Mouse (Mus musculus): ENCODE results near the gene Olfr829. TPM values are rescaled to one million over a fixed set of nuclear protein-coding genes. Genes with fewer than 3 reads are reported as not detected.
"Not testable (repeated sequence)": the region's sequence is repeated elsewhere in the genome, so short reads cannot be mapped to it uniquely, and the experiment has no call there.

The Olfr829 gene
- total RNA-seq (2015) (not detected in 2 replicates), total RNA-seq (2017) (not detected in 2 replicates)

DNA sequence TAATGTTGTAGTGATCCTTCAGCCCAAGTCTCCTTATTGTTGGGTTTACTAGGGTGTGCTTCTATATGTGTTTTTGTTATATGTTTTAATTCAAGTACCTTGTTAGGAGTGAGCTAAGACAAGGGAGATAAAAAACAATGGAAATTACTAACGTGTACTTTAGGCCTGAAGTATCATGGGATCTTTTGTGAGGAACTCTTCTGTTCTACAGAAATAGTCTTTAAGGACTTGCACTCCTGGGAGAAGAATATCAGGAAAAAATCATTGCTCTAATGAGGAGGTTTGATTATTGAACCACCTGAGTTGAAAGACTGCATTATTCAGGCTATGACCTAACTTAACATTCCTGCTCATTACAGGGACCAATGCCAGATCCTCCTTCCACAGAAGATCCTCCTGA, at the start of gene Olfr829:
Gene Olfr829, plus strand, starts transcription at position 301 of the 400 bp plus-strand sequence.
- ATAC-seq (replicated peaks; ENCODE audit: poor library complexity) = no peak

- no peak for ATAC-seq (replicated peaks; ENCODE audit: poor library complexity)
These were observed 35.3 kb upstream of the Olfr829 start, which contains the start of gene Olfr828 for GRCm38 (mm10) chr9:18819426-18819825. TSS of gene Olfr828 (minus strand) at chr9:18819526.

DNA sequence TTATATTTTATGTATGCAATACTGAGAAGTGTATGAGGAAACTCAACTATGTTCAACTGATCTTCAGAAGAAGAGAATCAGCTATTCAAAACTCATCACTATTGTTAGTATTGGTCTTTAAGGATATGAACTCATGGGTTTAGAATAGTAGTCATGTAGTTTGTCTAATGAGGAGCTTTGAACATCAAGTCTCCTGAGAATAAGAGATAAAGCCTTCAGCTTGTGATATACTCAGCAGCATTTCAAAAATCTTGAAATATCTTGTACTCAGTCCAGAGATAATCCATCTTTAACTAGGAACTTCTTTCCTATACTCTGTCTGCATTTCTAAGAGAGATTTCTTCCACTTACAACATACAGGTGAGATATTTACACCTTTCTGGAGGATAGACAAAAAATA, 19.7 kb downstream of the Olfr829 start, which contains the start of gene Olfr830:
Gene Olfr830, plus strand, starts transcription at position 301 of the 400 bp plus-strand sequence.
- no peak for ATAC-seq (replicated peaks; ENCODE audit: poor library complexity)

DNA sequence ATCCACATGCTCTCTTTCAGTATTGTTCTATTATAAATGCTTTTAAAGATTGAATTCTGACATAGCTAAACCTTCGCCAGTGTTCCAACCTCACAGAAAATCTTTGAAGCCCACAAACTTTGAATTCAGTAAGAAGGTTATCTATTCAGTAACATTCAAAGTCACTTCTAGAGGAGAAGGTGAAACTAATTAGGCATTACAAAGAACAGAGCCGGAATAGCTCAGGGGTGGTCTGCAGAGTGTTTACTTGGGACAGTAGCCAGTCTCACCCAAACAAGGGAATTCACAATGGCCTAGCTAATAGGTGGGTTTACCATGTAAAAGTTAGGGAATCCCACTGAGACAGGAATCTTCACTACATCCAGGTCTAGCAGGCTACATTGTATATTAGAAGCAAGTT, 53.0 kb downstream of the Olfr829 start:
- not testable (repeated sequence) for ATAC-seq (replicated peaks; ENCODE audit: poor library complexity)

Other genes starting within 250 kb of the Olfr829 start
- gene Muc16, start 180.4 kb upstream of the Olfr829 start, total RNA-seq (2015) = not detected in 2 replicates
- not detected in 2 replicates for gene Muc16, start 180.4 kb upstream of the Olfr829 start, total RNA-seq (2017)
- not detected in 2 replicates for gene Olfr24, start 90.9 kb upstream of the Olfr829 start, total RNA-seq (2015)
- not detected in 2 replicates for gene Olfr24, start 90.9 kb upstream of the Olfr829 start, total RNA-seq (2017)
- gene Olfr828, start 35.4 kb upstream of the Olfr829 start, total RNA-seq (2015) = not detected in 2 replicates
- gene Olfr828, start 35.4 kb upstream of the Olfr829 start, total RNA-seq (2017) = not detected in 2 replicates
- not detected in 2 replicates for gene Olfr830, start 19.8 kb downstream of the Olfr829 start, total RNA-seq (2015)
- not detected in 2 replicates for gene Olfr830, start 19.8 kb downstream of the Olfr829 start, total RNA-seq (2017)
- gene Olfr832, start 82.2 kb downstream of the Olfr829 start, total RNA-seq (2015) = not detected in 2 replicates
- not detected in 2 replicates for gene Olfr832, start 82.2 kb downstream of the Olfr829 start, total RNA-seq (2017)
- gene Olfr834, start 133.1 kb downstream of the Olfr829 start, total RNA-seq (2015) = not detected in 2 replicates
- gene Olfr834, start 133.1 kb downstream of the Olfr829 start, total RNA-seq (2017) = not detected in 2 replicates
- gene Olfr835, start 177.8 kb downstream of the Olfr829 start, total RNA-seq (2015) = not detected in 2 replicates
- not detected in 2 replicates for gene Olfr835, start 177.8 kb downstream of the Olfr829 start, total RNA-seq (2017)

Data from megakaryocyte progenitor cell, adult 5-6 weeks (primary cell).